Mouse (Mus musculus) brown adipose tissue, adult 24 weeks (tissue): ENCODE results near the gene Ccdc85c. TPM values are rescaled to one million over a fixed set of nuclear protein-coding genes. Genes with fewer than 3 reads are reported as not detected.

Experiments used
- H3K27ac ChIP-seq: fragments of 200-500 bp; replicated peaks from 2 replicates; pipeline ENCODE4 v1.5.1; 2012; ENCODE audit warnings: low read depth, mild to moderate bottlenecking, low read length
- H3K4me1 ChIP-seq: fragments of 200-500 bp; 2 replicates; pipeline ENCODE4 v1.6.1; 2012; ENCODE audit warnings: low read length, mixed read lengths; ENCODE audit not compliant: control insufficient read depth, insufficient read depth, insufficient read length
- H3K4me3 ChIP-seq: fragments of 200-500 bp; 2 replicates; pipeline ENCODE4 v1.5.1; 2012; ENCODE audit warnings: low read depth, mild to moderate bottlenecking, low read length, moderate library complexity; ENCODE audit not compliant: insufficient read depth
- polyA plus RNA-seq: library from polyadenylated mRNA; stranded (reverse); fragments of >200 nt; gene quantifications from 2 replicates; pipeline ENCODE4 v1.2.4, GENCODE M21; 2012; ENCODE audit not compliant: missing spikeins, insufficient read depth, insufficient read length

Ccdc85c gene
- polyA plus RNA-seq = 2.3 and 3.3 TPM in 2 replicates

- Histone ChIP-seq H3K27ac (no peak within 1 kb of the TSS), H3K4me3 (peak within 1 kb of the TSS; percentile 81), H3K4me1 (peaks cover 32% of the 10 kb centered on the region)
Observed at GRCm38 (mm10) chr12:108274661-108275507, at the start of gene Ccdc85c. Gene Ccdc85c, minus strand, starts transcription at chr12:108275425.

GRCm38 (mm10) chr12:108320096-108320495 is 44.9 kb upstream of the Ccdc85c start:
- Histone ChIP-seq H3K27ac (no peak overlapping the region), H3K4me3 (no peak overlapping the region), H3K4me1 (no peaks in the 10 kb centered on the region)

GRCm38 (mm10) chr12:108318499-108318898 is 43.3 kb upstream of the Ccdc85c start:
- H3K4me1 ChIP-seq = no peaks in the 10 kb centered on the region
- no peak overlapping the region for H3K4me3 ChIP-seq
- H3K27ac ChIP-seq = no peak overlapping the region

GRCm38 (mm10) chr12:108317826-108318430 is 42.7 kb upstream of the Ccdc85c start:
- H3K27ac ChIP-seq = no peak overlapping the region
- H3K4me1 ChIP-seq = no peaks in the 10 kb centered on the region
- no peak overlapping the region for H3K4me3 ChIP-seq

- Histone ChIP-seq H3K27ac (no peak overlapping the region), H3K4me3 (no peak overlapping the region), H3K4me1 (no peaks in the 10 kb centered on the region)
Observed at GRCm38 (mm10) chr12:108317201-108317738, 42.0 kb upstream of the Ccdc85c start.

GRCm38 (mm10) chr12:108316655-108317054 is 41.4 kb upstream of the Ccdc85c start:
- Histone ChIP-seq H3K4me3 (no peak overlapping the region), H3K27ac (no peak overlapping the region), H3K4me1 (no peaks in the 10 kb centered on the region)

- Histone ChIP-seq H3K27ac (no peak overlapping the region), H3K4me1 (no peaks in the 10 kb centered on the region), H3K4me3 (no peak overlapping the region)
Observed at GRCm38 (mm10) chr12:108315818-108316217, 40.6 kb upstream of the Ccdc85c start.

- Histone ChIP-seq H3K4me1 (peaks cover 5% of the 10 kb centered on the region), H3K4me3 (no peak overlapping the region), H3K27ac (no peak overlapping the region)
Observed at GRCm38 (mm10) chr12:108313244-108313772, 38.1 kb upstream of the Ccdc85c start.

GRCm38 (mm10) chr12:108312432-108312851 is 37.2 kb upstream of the Ccdc85c start:
- Histone ChIP-seq H3K4me3 (no peak overlapping the region), H3K4me1 (peaks cover 5% of the 10 kb centered on the region), H3K27ac (no peak overlapping the region)

GRCm38 (mm10) chr12:108311741-108312290 is 36.6 kb upstream of the Ccdc85c start:
- Histone ChIP-seq H3K27ac (no peak overlapping the region), H3K4me3 (no peak overlapping the region), H3K4me1 (peaks cover 5% of the 10 kb centered on the region)

- no peak overlapping the region for H3K27ac ChIP-seq
- no peak overlapping the region for H3K4me3 ChIP-seq
- peaks cover 5% of the 10 kb centered on the region for H3K4me1 ChIP-seq
Observed at GRCm38 (mm10) chr12:108310456-108311027, 35.3 kb upstream of the Ccdc85c start.

GRCm38 (mm10) chr12:108310041-108310440 is 34.8 kb upstream of the Ccdc85c start:
- Histone ChIP-seq H3K4me1 (peaks cover 5% of the 10 kb centered on the region), H3K27ac (peak overlapping the region; percentile 58; the same call in 1 of the 2 replicates), H3K4me3 (no peak overlapping the region)

- Histone ChIP-seq H3K27ac (peak overlapping the region; percentile 71), H3K4me3 (no peak overlapping the region), H3K4me1 (peaks cover 5% of the 10 kb centered on the region)
Observed at GRCm38 (mm10) chr12:108309116-108309794, 34.0 kb upstream of the Ccdc85c start.

GRCm38 (mm10) chr12:108308363-108308856 is 33.2 kb upstream of the Ccdc85c start:
- H3K27ac ChIP-seq = peak overlapping the region; percentile 17; the same call in 1 of the 2 replicates

More at GRCm38 (mm10) chr12:108308363-108308856, 33.2 kb upstream of the Ccdc85c start:
- Histone ChIP-seq H3K4me1 (peaks cover 5% of the 10 kb centered on the region), H3K4me3 (no peak overlapping the region)
